Mouse (Mus musculus) heart, adult 11 months (tissue): Measurements from ENCODE around the gene Hdgfl2.

Experiments used
- DNase-seq: peaks from one replicate; pipeline ENCODE4 v3.0.0; 2022

Hdgfl2 gene

DNA sequence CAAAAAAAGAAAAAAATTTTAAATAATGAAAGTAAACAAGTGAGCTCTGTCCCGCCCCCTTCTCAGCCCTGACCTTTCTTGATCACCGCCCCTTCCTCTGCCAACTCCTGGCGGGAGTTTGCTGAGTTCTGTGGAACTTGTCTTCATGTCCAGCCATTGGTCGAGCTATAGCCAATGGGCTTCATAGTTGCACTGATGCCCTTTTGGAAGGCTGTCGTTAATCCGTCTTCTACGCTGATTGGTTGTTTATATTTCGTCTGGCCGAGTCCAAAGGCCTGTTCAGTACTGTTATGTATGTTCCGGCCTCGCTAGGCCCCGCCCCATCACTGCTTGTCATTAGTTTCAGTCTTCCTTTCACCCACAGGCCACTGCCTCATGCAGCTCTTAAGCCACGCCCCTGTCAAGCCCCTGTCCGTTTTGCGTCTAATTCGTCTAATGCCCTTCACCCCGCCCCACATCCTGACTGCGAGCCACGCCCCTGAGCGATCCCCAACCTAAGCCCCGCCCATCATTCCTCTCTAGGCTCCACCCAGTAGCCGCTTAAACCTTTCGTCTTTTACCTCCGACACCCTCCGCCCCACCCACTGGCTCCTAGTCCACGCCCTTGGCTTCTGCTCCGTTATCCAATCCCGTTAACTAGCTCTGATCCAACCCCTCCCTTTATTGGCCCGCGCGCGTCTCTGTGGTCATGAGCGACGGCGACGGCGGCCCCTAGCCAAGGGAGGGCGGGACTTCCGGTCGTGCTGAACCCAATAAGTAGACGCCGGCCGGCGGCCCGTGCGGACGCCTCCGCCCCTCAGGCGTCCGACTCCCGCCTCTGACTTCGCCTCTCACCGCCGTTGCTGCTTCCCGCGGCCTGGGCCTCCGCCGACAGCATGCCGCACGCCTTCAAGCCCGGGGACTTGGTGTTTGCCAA, at the start of gene Hdgfl2:
TSS of gene Hdgfl2 (plus strand) at position 755 of the 916 bp plus-strand sequence.
- DNase-seq, result peak; percentile 100

DNA sequence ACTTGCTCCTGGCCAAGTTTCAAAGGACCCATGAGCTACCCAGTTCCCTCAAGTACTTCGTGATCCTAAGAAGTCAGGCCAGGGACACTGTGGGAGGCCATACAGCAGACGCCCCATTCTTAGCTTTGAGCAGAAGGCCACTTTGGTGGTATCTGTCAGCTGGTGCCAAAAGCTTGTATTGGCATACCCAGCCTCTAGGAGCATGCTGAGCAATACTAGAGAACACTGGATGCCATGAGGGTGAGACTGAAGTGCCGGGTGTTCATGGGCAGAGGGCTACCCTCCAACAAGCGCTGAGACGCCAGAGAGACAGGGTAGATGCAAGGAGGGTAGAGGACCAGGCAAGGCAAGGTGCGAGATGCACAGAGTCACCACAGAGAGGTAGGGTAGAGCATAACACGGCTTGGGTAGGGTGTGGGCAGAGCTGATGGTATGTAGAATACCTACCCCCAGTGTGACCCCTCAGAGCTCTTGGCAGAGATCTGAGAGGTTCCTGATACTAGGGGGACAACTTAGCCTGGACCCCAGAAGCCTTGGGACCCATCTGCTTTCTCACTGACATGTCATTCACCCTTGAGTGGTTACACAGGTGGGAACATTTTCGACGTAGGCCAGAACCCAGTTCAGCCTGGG, 49.1 kb upstream of the Hdgfl2 start:
- peak; percentile 92 for DNase-seq

DNA sequence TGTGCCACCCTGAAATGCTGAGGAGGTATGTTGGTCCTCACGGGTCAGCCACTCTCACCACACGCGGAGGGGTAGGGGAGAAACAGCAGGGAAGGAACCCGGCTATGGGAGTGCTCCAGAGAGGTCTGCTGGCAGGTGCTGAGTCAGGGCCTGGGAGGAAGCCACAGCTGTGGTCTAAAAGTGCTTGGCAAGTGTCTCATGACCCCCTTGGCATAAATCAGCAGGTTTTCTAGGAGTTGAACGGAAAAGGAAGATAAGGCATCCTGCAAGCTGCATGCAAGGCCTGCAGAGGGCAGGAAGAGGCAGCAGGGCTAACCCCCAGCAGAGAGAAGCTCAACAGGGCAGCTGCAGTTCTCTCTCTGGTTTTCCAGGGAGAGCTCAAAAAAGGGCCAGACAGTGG, 48.5 kb upstream of the Hdgfl2 start:
- DNase-seq, result peak; percentile 98

DNA sequence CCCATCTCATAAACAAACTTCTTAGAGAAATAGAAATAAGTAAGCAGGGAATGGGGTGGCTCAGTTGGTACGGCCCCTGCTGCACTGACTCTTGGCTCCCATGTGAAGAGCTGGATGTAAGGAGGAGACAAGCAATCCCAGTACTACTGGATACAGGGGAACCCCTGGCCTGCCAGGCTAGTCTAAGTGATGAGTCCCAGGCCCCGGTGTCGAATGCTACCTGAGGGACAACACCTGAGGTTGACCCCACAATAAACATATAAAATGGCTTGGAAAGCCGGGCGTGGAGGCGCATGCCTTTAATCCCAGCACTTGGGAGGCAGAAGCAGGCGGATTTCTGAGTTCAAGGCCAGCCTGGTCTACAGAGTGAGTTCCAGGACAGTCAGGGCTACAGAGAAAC, 48.0 kb upstream of the Hdgfl2 start:
- peak; percentile 92 for DNase-seq

DNA sequence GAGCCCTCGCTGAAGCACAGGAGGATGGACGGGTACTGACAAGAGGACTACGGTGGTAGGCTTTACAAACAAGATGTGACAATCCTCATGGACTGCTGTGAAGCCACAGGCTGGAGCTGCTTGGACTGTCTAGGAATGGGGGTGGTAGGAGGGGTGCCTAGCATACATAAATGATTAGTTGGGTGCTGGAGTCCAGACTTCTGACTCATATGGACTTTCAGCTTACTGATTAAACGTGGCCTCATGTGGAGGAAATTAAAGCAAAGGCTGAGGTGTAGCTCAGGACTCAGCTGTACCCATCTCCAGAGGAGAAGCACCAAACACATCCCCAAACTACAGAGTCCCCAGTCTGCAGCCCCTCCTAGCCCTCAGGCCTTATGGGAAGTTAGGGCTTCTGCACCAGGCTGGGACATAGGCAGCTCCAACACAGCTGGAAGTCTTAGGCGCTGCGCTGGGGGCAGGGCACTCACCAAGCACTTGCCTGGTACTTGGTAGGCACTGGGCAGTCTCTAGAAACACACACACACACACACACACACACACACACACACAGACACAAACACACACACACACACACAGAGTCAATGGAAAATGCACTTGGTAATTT, 47.2 kb upstream of the Hdgfl2 start:
- peak; percentile 93 for DNase-seq

DNA sequence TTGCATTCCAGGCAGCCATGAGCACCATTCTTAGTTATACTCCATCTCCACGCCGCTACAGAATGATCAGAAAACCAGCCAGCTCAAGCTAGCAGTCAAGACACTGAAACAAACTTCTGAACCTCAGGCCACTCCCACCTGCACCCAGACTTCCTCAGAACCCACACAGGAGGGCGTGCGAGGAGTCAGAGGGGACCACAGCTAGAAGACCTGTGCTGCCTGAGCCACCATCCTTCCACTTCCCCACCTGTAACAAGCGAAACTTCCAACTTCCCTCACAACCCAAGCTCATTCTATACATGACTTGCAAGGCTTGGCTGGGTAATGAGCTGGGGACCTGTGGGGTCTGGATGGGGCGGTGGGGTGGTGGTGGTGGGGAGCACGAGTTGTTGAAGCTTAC, 46.6 kb upstream of the Hdgfl2 start:
- peak; percentile 90 for DNase-seq

DNA sequence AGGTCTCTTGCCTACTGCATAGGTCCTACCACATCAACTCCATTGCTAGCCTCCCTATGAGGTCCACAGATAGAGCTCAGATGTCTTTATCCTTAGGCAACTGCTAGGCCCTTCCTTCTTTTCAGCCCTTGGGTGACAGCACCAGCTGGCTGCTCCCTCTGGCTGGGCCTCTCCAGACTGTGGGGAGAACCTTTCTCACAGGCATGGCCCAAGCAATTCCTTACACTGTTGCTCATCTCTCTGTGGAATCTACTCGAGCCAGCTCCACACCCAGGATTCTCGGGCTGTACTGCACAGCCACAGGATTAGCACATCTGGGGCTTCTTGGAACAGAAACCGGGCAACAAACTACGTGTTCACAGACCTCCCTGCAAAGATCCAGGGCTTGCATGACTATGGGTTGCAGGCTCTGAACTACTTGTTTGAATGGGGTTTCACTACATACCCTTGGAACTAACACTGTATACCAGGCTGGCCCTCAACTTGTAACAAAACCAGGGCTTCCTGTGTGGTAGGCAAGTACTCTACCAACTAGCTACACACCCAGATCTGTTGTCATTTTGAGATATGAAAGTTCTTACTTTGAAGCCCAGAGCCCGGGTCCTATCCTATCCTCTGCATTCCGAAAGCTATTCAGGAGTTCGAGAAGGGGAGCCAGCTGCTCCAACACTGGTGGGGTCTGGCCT, 45.3 kb upstream of the Hdgfl2 start:
- DNase-seq, result peak; percentile 96

DNA sequence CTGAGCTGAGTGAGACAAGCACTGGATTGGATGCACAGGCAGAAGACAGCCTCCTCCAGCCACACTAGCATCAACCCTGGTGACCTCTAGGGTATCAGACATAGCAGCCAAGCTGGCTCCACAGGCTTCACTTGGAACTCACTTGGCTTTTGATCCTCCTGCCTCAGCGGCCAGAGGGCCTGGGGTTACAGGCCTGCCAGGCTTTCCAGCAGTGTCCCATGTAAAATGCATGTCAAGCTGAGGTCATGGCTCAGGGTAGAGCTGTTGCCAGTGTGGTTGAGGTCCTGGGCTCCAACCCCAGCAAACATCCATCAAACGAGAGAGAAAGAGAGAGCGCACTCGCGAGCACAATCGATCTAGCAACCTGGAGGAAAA, 44.7 kb upstream of the Hdgfl2 start:
- DNase-seq, result peak; percentile 92

DNA sequence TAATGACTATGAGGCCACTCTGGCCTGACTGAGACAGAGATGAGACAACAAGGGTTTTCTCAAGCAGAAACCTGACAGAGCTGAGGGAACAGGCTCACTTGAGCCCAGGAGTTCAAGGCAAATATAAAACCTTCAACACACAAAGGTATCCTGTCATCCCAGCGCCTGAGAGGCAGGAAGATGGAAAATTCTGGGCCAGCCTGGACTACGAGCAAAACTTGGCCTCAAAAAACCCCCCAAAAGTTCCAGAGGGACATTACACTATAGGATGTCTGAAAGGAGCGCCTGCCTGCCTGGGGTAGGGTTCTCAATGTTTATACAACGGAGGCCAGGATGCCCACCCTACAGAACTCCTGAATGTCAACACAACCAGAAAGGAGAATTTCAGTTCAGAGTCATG, 44.2 kb upstream of the Hdgfl2 start:
- DNase-seq, result peak; percentile 88

DNA sequence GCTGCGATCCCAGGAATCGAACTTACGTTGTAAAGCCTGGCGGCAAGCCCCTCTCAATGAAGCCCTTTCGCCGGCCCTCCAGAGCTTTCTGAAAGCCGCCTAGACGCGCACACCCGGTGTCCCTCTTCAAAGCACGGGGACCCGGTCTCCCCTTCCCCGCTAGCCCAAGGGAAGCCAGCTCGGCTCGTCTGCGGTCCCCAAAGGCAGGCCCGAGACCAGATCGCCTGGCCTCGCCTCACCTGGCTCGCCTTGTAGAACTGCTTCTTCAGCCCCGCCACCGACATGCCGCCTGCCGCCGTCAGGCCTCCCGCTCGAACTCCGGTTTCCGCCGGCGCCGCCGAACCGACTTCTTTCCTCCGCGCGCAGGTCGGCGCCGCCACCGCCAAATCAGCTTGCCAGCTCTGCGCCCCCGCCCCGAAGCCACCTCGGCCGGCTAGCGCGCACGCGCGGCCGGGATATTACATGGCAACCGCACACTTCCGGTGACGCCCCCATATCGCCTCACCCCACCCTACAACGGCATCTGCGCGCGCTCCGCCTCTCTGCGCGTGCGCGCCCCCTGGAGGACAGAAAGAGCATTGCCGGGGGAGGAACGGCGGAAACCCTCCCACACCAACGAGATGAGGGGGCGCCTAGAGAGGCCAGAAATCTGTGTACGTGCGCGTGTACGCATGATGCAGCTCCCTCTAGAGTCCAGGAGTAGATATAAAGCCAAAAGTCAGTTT, 43.1 kb upstream of the Hdgfl2 start, which contains the start of gene Sh3gl1:
TSS of gene Sh3gl1 (minus strand) at position 460 of the 725 bp plus-strand sequence.
- peak; percentile 100 for DNase-seq

DNA sequence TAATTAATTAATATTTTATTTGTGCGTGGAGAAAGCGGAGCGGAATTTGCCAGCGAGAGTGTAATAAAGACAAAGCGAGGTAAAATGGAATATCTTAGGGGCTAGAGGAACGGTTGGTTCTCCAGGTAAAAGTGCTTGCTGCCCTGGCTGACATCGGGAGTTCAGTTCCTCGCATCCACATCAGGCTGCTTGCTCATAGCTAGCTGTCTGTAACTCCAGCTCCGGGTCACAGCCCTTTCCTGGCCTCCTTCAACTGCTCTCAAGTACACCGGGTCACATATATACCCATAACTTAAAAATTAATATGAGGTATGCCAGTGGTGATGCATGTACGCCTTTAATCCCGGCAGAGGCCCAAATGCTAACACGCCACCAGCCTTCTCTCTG, 42.5 kb upstream of the Hdgfl2 start:
- DNase-seq, result peak; percentile 96

DNA sequence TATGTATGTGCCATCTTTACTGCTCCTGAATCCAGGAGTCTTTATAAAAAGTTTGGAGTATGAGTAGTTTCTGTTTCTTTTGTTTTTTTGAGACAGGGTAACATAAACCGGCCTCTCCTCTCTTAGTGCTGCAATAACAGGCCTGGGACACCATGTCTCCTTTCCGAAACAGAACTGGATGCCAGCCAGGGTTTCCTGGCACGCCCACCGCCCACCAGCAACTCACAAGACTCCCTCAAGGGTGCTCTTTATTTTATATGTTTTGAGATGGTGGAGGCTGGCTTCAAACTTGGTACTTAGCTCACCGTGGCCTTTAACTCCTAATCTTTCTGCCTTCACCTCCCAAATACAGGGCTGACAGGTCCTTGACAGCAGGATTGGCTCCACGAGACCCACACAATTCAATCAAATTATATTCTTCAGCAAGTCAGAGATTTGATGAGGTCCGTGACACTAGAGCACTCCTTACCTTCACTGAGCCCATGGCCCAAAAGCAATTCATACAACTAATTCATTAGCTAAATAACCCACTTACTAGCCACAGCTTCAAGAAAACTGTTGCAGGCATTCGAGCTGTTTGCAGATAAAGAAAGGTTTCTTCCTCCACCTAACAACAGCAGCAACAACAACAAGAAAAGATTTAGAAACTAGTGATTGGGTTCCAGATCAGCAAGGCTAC, 40.7 kb upstream of the Hdgfl2 start:
- peak; percentile 88 for DNase-seq

DNA sequence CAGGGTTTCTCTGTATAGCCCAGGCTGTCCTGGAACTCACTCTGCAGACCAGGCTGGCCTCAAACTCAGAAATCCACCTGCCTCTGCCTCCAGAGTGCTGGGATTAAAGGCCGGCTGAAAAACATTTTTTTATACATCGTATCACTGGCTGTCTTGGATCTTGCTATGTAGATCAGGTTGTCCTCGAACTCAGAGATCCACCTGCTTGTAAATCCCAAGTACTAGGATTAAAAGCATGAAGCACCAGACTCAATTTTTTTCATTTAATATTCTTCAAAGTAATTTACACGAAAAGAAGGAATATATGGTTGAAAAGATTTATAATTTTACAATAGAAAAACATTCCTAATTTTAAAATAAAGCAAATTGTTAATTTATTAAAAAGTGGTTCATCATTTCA, 40.1 kb upstream of the Hdgfl2 start:
- DNase-seq, result no peak

DNA sequence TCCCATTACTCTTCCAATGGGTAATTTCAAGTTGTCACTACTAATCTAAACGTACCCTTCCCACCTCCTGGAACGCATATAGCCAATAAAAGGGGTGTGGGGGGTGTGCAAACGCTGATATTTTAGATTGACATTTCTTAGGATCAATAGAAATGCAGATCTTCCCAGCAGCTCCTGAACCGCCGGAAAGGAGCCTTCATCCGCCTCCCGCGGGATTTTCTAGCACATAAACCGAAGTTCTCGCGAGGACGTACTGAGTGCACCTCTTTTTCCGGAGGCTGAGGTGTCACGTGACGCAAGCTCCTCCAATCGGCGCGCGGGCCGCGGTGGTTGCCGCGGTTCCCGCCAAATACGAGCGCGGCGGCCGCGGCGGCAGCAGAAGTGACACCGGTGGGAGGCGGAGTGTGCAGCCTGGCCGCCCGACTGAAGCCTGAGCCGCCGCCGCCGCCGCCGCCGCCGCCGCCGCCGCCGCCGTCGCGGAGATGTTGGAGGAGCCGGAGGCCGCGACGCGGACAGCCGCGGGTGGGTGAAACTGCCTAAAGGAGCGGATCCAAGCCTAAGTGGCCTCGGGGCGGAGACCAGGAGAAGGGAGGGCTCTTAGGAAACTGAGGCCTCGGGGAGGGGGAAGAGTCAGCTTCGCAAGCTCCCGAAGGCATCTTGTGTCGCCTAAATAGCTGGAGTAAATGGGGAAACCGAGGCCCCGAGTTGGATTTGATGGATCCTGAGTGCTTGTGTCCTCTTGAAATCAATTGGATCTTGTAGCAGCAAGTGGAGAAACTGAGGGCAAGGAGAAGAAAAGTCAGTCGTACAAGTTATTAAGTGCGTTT, 39.2 kb upstream of the Hdgfl2 start, which contains the start of gene Chaf1a:
TSS of gene Chaf1a (plus strand) at position 410 of the 827 bp plus-strand sequence.
- DNase-seq, result peak; percentile 100

DNA sequence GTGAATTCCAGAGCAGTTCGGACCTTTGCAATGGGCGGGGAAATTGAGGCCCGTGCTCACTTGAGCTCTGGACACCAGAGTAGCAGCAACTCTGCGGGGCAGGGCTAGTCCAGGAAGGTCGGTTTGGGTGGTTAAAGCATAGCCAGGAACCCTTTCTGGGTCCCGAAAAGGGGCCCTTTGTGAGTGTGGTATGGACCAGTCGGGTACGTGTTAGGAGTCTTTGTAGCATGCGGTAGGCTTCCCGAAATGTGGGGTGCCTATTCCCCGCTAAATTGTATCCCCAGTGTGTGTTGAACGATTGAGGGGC, 38.6 kb upstream of the Hdgfl2 start:
- DNase-seq, result peak; percentile 91

DNA sequence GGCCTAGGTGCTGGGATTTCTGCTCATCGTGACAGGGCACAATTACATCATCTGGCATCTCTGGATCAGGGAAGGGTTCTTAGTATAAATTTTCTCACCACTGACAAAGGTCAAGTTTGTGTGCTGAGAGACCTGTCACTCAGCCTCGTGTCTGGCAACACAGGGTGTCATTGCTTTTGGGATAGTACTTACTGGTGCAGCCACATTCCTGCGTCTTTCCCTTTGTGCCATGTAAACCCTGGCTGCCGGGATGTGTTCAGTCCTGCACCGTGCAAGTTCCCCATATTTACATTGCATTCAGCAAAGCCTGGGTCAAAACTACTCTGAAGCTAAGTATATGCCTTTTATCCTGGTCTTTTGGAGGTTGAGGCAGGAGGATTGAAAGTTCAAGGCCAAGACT, 28.1 kb upstream of the Hdgfl2 start:
- no peak for DNase-seq

DNA sequence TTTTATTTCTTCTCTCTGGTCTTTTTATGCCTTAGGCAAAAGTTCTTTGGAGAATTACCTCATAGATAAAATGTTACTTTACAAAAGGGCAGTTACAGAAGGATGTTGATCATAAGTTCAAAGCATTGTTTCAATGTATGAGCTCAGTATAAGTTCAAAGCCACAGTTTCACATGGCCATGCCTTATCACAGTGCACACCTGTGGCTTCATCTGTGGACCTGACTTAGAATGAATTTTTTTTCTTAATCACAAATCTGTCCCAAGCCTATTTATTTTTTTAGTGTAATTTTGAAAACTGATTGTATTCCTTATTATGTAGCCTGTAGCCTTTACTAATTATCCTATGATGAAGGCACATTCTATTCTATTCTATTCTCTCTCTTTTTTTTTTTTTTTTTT, 24.5 kb upstream of the Hdgfl2 start:
- no peak for DNase-seq

DNA sequence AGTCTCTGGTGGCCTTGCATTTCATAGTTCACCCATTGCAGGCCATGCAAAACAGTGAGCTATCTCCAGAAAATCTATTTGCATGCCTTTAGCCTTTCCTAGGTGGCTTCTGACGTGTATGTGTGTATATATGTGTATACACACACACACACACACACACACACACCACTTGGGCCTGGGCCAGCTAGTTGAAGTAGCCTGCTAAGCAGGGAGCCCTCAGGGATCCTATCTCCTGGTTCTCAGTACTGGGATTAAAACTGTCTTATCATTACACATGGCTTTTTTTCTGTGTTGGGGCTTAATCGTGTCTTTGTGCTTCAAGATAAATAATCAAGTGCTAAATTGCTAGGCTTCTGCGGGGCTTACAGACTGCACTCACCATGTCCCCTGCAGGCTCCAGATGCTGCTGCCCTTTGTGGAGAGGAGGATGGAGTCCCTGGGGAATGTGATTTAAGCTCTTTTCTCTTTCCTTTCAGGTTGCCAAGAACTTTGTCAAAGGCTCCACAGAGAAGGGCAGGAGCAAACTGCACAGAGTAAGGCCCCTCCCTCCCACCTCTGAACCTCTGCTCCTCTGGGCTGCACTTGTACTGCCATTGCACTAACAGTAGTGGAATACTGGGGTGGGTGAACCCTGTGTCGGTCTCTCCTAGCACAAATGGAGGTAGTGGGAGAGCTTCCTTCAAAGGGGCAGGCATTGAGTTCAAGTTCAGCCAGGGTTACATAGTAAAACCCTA, 23.3 kb upstream of the Hdgfl2 start:
- DNase-seq, result no peak

DNA sequence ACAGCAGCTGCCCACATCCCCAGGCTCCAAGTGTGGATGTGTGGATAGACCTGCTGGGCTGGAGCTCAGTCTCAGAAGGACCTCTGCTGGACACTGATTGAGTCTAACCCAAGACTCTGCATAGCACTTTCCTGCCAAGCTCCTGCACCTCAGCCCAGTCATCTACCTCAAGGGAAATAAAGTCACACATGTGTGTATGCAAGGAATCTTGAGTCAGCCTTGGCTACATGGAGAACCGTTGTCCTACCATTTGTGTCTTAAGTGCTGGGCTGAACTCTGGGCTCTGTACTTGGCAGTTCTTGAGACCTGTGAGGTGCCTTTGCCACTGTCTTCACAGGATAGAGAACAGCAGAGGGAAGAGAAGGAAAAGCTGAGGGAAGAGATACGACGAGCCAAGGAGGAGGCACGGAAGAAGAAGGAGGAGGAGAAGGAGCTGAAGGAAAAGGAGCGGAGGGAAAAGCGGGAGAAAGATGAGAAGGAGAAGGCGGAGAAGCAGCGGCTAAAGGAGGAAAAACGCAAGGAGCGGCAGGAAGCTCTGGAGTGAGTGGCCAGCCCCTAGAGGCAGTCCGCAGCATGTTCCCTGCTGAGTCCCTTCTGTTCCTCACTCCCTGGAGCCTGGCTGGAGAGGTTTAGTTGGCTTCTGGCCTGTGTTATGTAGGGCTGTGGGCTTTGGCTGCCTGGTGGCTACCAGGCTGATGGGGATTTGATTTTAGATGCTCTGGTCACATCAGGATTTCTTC, 21.9 kb upstream of the Hdgfl2 start:
- DNase-seq, result peak; percentile 91

DNA sequence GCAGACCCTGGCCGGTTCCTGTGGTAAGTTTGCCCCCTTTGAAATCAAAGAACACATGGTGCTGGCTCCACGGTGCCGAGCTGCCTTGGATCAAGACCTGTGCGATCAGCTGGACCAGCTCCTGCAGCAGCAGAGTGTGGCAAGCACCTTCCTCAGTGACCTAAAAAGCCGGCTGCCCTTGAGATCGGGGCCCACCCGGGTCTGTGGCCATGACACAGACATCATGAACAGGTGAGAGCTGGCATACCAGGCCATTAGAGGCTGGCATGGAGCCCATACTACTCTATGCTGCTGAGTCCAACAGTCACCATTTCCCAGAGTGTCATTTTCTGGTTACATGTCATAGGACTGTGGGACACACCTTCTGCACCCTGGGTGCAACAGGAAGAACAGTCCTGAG, 17.4 kb upstream of the Hdgfl2 start:
- peak; percentile 91 for DNase-seq
